Mouse (Mus musculus) kidney, adult 2 months (tissue): ENCODE results near the gene Sned1.

Experiments
- CTCF ChIP-seq: fragments of 200-500 bp; conservative IDR thresholded peaks from 2 replicates; pipeline ENCODE4 v1.5.1; 2011; ENCODE audit warnings: low read depth, mild to moderate bottlenecking, control low read depth, low read length, moderate library complexity, mixed read lengths; ENCODE audit not compliant: insufficient read depth, insufficient read length
- POLR2A ChIP-seq: fragments of 200-500 bp; IDR thresholded peaks from one replicate; pipeline ENCODE4 v1.6.1; 2011; ENCODE audit warnings: low read depth, low read length, control low read depth

- TF ChIP-seq POLR2A (no peak), CTCF (no peak)
These were observed 88.3 kb downstream of the Sned1 start for GRCm38 (mm10) chr1:93323973-93324372.
